Mouse (Mus musculus) embryonic stem cell, embryonic (primary cell): ENCODE measurements at regions not wholly inside any gene's neighbourhood (a gene's known extent, or its start where the extent isn't known, plus 50 kb on each side); places are given as distances from the start of the nearest gene placed in this dataset.

ENCODE experiments used
- CTCF ChIA-PET, 4 experiments: fragments of 300-600 bp in 2 of 4; fragments of 350-600 bp in 2 of 4; sonication (Branson Sonifier 250); formaldehyde crosslinking; loops; one replicate each; lab custom pipeline; 2022; ENCODE audit warnings: inconsistent platforms in 2 of 4; lab: Charles Lee
- POLR2A ChIA-PET, 4 experiments: fragments of 300-600 bp in 2 of 4; fragments of 350-600 bp in 2 of 4; sonication (Branson Sonifier 250); formaldehyde crosslinking; loops; one replicate each; lab custom pipeline; 2022; ENCODE audit warnings: antibody characterized with exemption in 4 of 4, inconsistent platforms in 1 of 4; lab: Charles Lee

GRCm38 (mm10) chr17:68176611-68177165 lies 96.9 kb upstream of the L3mbtl4 start:
- POLR2A ChIA-PET: interaction anchor here in 1 of 4 experiments (0.7 kb wide), 1 partner anchor 1538 kb away, joined by 4 read pairs; no protein-coding TSS in a partner anchor
- CTCF ChIA-PET: interaction anchor here in 2 of 4 experiments (0.6 to 1.6 kb wide), 4 partner anchors 11 to 736 kb away, joined by 3 to 5 read pairs (median 4); no protein-coding TSS in a partner anchor

GRCm38 (mm10) chr17:68177835-68178234 lies 95.8 kb upstream of the L3mbtl4 start:
- POLR2A ChIA-PET: interaction anchor here in 1 of 4 experiments (0.8 kb wide), 1 partner anchor 34 kb away, joined by 4 read pairs; no protein-coding TSS in a partner anchor

GRCm38 (mm10) chr17:68185385-68185784 lies 88.2 kb upstream of the L3mbtl4 start:
- CTCF ChIA-PET: no interaction called here
- POLR2A ChIA-PET: no interaction called here

More at GRCm38 (mm10) chr17:68177835-68178234, 95.8 kb upstream of the L3mbtl4 start:
- CTCF ChIA-PET: interaction anchor here in 3 of 4 experiments (0.6 to 1.6 kb wide), 11 partner anchors 10 to 1571 kb away, joined by 3 to 8 read pairs (median 4); no protein-coding TSS in a partner anchor

- POLR2A ChIA-PET: no interaction called here
- CTCF ChIA-PET: no interaction called here
Observed at GRCm38 (mm10) chr17:68189888-68190287, 83.7 kb upstream of the L3mbtl4 start.

GRCm38 (mm10) chr17:68205545-68205944 lies 68.1 kb upstream of the L3mbtl4 start:
- ChIA-PET POLR2A (no interaction called here), CTCF (no interaction called here)

- ChIA-PET POLR2A (no interaction called here), CTCF (interaction anchor here in 1 of 4 experiments (0.5 kb wide), 1 partner anchor 830 kb away, joined by 4 read pairs; no protein-coding TSS in a partner anchor)
Observed at GRCm38 (mm10) chr17:68208837-68209236, 64.8 kb upstream of the L3mbtl4 start.

- ChIA-PET POLR2A (no interaction called here), CTCF (interaction anchor here in 2 of 4 experiments (0.7 to 0.8 kb wide), 2 partner anchors 11 to 1220 kb away, joined by 3 read pairs; no protein-coding TSS in a partner anchor)
Observed at GRCm38 (mm10) chr17:68210313-68211254, 63.0 kb upstream of the L3mbtl4 start.

GRCm38 (mm10) chr17:68218246-68218645 lies 55.4 kb upstream of the L3mbtl4 start:
- POLR2A ChIA-PET: no interaction called here
- CTCF ChIA-PET: interaction anchor here in 1 of 4 experiments (0.6 kb wide), 1 partner anchor 104 kb away, joined by 4 read pairs; no protein-coding TSS in a partner anchor

- ChIA-PET CTCF (no interaction called here), POLR2A (no interaction called here)
Observed at GRCm38 (mm10) chr17:68223170-68223569, 50.4 kb upstream of the L3mbtl4 start.
